Mouse (Mus musculus) bone marrow macrophage, adult 2 months (primary cell): ENCODE data around the gene D17H6S53E. TPM values are rescaled to one million over a fixed set of nuclear protein-coding genes. Genes with fewer than 3 reads are reported as not detected.

Experiments
- H3K27ac ChIP-seq: 2 replicates; pipeline ENCODE4 v1.5.1; 2012; ENCODE audit warnings: low read depth, low read length; ENCODE audit not compliant: insufficient read depth
- H3K4me1 ChIP-seq: 2 replicates; pipeline ENCODE4 v1.6.1; 2012; ENCODE audit warnings: low read length; ENCODE audit not compliant: control insufficient read depth, insufficient read depth
- H3K4me3 ChIP-seq: 2 replicates; pipeline ENCODE4 v1.5.1; 2012; ENCODE audit warnings: mild to moderate bottlenecking, low read length, moderate library complexity; ENCODE audit not compliant: insufficient read depth
- CTCF ChIP-seq: IDR thresholded peaks from 2 replicates; pipeline ENCODE4 v1.5.1; 2012; ENCODE audit warnings: low read depth, mild to moderate bottlenecking, low read length, moderate library complexity
- POLR2A ChIP-seq: IDR thresholded peaks from 2 replicates; pipeline ENCODE4 v1.6.1; 2012; ENCODE audit warnings: mild to moderate bottlenecking, low read depth, low read length, borderline replicate concordance
- polyA plus RNA-seq: library from polyadenylated mRNA; stranded (reverse); fragments of >200 nt; gene quantifications from 2 replicates; pipeline ENCODE4 v1.2.4, GENCODE M21; 2012; ENCODE audit not compliant: missing spikeins, insufficient read depth, insufficient read length

Gene D17H6S53E
- polyA plus RNA-seq, 1 experiment: 30.4 TPM

DNA sequence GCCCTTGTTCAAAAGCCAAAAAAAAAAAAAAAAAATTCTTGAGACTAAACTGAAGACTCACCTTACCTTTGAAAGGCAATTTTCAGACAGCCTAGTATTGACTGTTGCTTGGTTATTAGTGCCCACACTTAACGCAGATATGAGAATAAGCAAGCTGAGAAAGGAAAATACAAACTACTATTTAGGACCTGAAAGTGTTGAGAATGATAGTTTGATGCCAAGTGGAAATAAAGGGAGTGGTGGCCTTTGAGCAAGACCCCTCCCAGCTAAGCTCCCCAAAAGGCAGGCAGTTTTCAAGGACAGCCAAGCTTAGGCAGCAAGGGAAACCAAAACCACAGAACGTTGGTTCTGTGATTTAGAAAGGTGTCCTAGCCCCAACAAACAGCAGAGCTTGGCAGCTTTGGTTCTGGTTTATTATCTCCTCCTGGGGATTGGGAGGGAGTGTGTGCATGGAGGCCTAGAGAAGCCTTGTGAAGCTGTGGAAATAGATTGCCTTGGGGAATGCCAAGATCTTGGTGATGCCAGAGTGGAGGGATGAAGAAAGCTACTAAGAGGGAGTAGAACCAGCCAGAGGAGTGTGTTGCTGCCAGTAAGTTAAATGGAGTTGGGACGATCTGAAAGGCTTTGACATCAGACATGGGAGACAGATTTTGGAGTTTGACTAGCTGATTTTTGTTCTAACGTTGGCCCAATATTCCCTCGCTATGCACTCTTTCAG, 21.9 kb downstream of the D17H6S53E start:
- Histone ChIP-seq H3K4me3 (no peak overlapping the region), H3K27ac (no peak overlapping the region), H3K4me1 (no peaks in the 10 kb centered on the region)
- no peak for TF ChIP-seq CTCF
- TF ChIP-seq POLR2A: no peak

DNA sequence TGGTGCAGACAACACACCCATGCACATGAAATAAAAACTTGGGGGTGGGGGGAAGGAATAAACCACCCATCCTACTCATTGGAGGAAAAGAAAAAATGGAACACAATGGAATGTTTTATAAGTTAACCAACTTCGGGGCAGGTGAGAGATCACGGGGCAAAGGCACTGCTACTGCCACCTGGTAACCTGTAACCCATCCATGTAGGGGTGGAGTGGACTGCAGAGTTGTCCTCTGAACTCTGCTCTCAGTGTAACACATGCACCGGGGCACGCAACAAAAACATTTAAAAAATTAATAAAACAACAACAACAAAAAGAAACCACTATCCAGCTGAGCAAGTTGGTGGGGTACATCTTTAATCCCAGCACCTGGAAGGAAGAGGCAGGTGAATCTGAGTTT, 25.9 kb downstream of the D17H6S53E start:
- H3K4me1 ChIP-seq: no peaks in the 10 kb centered on the region
- TF ChIP-seq CTCF: no peak
- TF ChIP-seq POLR2A: no peak
- H3K4me3 ChIP-seq: no peak overlapping the region
- no peak overlapping the region for H3K27ac ChIP-seq

DNA sequence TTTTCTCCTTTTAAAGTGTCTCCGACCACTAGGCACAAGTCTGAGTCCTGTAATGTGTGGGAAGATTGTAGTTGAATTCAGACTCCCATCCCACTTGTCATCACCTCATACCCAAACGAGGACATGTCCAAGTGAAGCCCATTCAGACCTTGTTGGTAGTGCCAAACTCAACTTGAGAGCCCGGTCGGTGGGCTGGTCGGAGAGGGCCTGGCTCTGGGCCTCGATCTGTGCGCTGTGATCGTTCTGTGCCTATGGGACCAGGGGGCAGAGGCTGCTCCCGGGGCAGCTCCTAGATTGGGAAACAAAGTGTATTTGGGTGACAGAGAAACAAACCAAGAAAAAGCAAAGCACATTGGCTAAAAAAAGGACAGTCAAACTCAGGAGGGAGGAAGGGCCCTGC, 26.9 kb downstream of the D17H6S53E start:
- TF ChIP-seq POLR2A (no peak), CTCF (no peak)
- no peaks in the 10 kb centered on the region for H3K4me1 ChIP-seq
- H3K27ac ChIP-seq: no peak overlapping the region
- H3K4me3 ChIP-seq: no peak overlapping the region

DNA sequence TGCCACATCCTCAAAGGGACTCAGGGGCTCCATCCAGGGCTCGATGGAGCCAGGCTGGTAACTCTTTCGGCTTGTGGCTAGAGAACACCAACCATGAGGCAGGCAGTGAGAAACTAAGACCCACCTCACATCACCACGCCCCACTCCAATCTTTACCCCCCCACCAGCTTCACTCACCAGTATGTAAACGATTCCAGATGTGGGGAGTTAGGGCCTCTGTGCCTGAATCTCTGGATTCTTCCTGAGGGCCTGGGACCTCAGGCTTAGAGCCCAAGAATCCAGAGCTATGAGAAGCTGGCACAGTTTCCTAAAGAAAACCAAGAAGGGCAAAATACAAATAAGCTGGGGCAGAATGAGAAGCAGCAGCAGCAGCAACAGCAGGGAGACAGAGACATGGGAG, 27.8 kb downstream of the D17H6S53E start:
- TF ChIP-seq CTCF (no peak), POLR2A (no peak)

DNA sequence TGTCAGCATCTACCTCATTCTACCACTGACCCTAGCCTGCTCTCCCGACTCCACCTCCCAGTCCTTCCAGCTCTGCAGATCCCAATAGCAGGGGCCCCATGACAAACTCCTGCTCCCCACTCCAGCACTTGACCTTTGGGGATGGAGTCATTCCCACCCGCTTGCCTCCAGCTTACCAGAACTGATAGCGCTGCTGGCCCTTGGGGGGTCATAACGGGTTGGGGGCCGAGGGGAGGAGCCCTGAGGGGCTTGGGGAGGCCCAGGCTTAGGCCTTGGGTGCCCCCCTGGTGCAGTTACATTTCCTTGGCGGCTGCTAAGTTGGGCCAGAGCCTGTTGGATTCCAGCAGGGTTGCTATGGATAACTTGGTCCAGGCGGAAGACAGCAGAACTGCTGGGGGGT, 28.4 kb downstream of the D17H6S53E start:
- no peak overlapping the region for H3K4me3 ChIP-seq
- no peak overlapping the region for H3K27ac ChIP-seq
- H3K4me1 ChIP-seq: no peaks in the 10 kb centered on the region
- TF ChIP-seq CTCF: no peak
- no peak for TF ChIP-seq POLR2A

More for the DNA sequence above, 27.8 kb downstream of the D17H6S53E start:
- Histone ChIP-seq H3K4me3 (no peak overlapping the region), H3K4me1 (no peaks in the 10 kb centered on the region), H3K27ac (no peak overlapping the region)

DNA sequence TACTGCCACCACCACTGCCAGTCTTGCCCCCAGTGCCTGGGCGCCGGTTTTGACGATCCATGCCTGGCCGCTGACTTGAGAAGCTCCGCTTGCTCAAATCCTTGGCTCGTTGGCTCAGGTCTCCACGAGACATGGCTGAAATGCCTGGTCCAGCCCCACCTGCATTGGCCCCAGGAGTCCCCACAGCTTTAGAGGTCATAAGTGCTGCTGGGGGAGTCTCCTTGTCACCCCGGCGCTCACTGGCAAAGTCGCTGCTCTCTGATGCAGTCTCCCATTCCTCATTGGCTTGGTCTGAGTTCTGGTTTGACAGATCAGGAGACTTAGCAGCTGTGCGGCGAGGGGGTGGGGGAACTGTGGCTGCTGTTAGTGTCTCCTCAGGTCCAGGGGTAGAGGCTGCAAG, 29.3 kb downstream of the D17H6S53E start:
- TF ChIP-seq CTCF: no peak
- no peak for TF ChIP-seq POLR2A
- Histone ChIP-seq H3K27ac (no peak overlapping the region), H3K4me1 (no peaks in the 10 kb centered on the region), H3K4me3 (no peak overlapping the region)

DNA sequence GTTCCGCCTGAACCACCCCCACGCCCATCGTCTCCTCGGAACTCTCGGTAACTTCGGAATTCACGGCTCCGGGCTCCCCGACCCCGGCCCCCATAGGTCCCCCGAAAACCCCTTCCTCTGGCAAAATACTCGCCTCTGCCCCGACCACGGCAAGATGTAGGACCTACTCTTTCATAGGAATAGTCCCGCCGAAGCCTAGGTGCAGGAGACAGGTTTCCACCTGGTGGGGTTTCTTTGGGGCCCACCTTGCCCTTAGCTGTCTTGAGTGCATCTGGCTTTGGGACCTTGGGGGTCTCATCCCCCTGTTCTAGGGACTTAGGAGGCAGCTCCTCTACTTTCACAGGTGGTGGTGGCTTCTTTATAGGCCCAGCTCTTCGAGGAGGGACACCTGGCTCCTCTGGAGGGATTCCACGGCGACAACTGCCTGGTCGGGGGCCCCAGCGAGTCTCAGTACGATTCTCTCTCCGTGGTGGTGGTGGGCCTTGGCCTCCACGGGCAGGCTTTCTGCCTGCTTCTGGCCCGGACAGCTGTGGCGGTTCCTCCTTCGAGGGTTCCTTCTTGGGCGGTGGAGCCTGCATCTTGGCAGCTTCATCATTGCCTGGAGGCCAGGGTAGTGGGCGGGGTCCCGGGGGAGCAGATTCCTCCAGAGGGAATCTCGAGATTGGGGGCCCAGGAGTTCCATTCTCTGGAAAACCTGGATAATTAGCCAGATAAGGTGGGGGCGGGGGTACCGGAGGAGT, 30.5 kb downstream of the D17H6S53E start:
- Histone ChIP-seq H3K4me3 (no peak overlapping the region), H3K27ac (no peak overlapping the region), H3K4me1 (no peaks in the 10 kb centered on the region)
- no peak for TF ChIP-seq CTCF
- no peak for TF ChIP-seq POLR2A

DNA sequence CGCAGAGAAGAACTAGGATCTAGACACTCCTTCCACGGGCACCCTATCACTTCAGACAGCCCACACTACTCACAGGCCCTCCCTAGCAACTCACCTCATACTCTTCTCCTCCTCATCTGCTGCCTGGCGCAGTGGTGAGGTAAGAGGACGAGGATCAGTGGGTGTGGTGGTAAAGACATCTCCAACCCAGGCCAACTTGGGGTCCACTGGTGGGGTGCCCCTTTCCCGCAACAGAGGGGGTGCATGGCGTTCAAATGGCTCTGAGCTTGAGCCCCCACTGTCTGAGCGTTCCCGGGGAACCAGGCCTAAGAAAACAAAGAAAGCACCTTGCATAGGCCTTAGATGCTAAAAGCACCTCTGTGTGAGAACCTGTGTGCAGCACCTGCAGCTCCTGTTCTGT, 31.1 kb downstream of the D17H6S53E start:
- H3K4me1 ChIP-seq: peaks cover 3% of the 10 kb centered on the region; the same call in 1 of the 2 replicates
- no peak for TF ChIP-seq CTCF
- TF ChIP-seq POLR2A: no peak
- H3K27ac ChIP-seq: no peak overlapping the region
- no peak overlapping the region for H3K4me3 ChIP-seq

DNA sequence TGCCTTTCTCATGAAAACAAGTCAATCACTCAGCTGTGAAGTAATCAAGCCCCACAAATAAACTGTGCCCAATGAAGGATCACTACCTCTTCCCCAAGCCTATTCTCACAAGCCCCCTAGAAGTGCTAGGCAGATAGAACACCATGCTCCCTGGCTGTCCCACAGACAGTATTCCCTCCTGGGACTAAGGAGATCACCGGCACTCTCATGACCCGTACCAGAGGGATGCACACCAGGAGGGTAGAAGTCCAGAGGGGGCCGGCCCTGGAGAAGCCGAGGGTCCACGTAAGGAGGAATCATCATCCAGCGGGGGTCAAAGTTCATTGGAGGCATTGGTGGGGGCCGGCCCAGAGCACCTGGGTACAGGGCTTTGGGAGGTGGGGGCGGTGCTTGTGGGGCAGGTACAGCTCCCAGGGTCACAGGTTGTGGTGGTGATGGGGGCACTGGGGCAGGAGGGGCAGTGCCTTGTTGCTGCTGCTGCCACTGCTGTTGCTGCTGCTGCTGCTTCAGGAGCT, 31.5 kb downstream of the D17H6S53E start:
- Histone ChIP-seq H3K4me1 (peaks cover 3% of the 10 kb centered on the region; the same call in 1 of the 2 replicates), H3K4me3 (no peak overlapping the region), H3K27ac (no peak overlapping the region)
- TF ChIP-seq CTCF: no peak
- TF ChIP-seq POLR2A: no peak
